Mouse (Mus musculus) Muller cell, postnatal 12 days (primary cell): Measurements from ENCODE around the gene Gm42420.

ENCODE experiments used
- DNase-seq: peaks from one replicate; pipeline ENCODE4 v3.0.0-alpha.2; 2015; ENCODE audit errors: inconsistent ontology term

Gm42420 gene

GRCm38 (mm10) chr6:39585517-39585916 lies at the start of gene Gm42420:
Gm42420 (plus strand) TSS chr6:39585753.
- no peak for DNase-seq

GRCm38 (mm10) chr6:39536621-39537020 lies 48.9 kb upstream of the Gm42420 start:
- DNase-seq: no peak

GRCm38 (mm10) chr6:39537276-39537675 lies 48.3 kb upstream of the Gm42420 start:
- DNase-seq: no peak

- no peak for DNase-seq
Measured at GRCm38 (mm10) chr6:39538227-39538626, 47.3 kb upstream of the Gm42420 start.

- DNase-seq: peak; percentile 67
Measured at GRCm38 (mm10) chr6:39539679-39540155, 45.8 kb upstream of the Gm42420 start.

GRCm38 (mm10) chr6:39540563-39540962 lies 45.0 kb upstream of the Gm42420 start:
- no peak for DNase-seq

- peak; percentile 96 for DNase-seq
Measured at GRCm38 (mm10) chr6:39542631-39543597, 42.6 kb upstream of the Gm42420 start.

- DNase-seq: no peak
Measured at GRCm38 (mm10) chr6:39543769-39544420, 41.7 kb upstream of the Gm42420 start.

- no peak for DNase-seq
Measured at GRCm38 (mm10) chr6:39545474-39545873, 40.1 kb upstream of the Gm42420 start.

GRCm38 (mm10) chr6:39548030-39548429 lies 37.5 kb upstream of the Gm42420 start:
- DNase-seq: peak; percentile 48

- peak; percentile 93 for DNase-seq
Measured at GRCm38 (mm10) chr6:39551981-39552636, 33.4 kb upstream of the Gm42420 start.

- DNase-seq: peak; percentile 50
Measured at GRCm38 (mm10) chr6:39554888-39555647, 30.5 kb upstream of the Gm42420 start.

- DNase-seq: peak; percentile 50
Measured at GRCm38 (mm10) chr6:39555648-39555945, 30.0 kb upstream of the Gm42420 start.

- peak; percentile 62 for DNase-seq
Measured at GRCm38 (mm10) chr6:39556900-39557659, 28.5 kb upstream of the Gm42420 start.

GRCm38 (mm10) chr6:39557723-39558261 lies 27.8 kb upstream of the Gm42420 start, which contains the start of gene Dennd2a:
Dennd2a (minus strand) TSS chr6:39557867.
- peak; percentile 93 for DNase-seq

- peak; percentile 48 for DNase-seq
Measured at GRCm38 (mm10) chr6:39559276-39559939, 26.1 kb upstream of the Gm42420 start.

- peak; percentile 87 for DNase-seq
Measured at GRCm38 (mm10) chr6:39562166-39563015, 23.2 kb upstream of the Gm42420 start.

GRCm38 (mm10) chr6:39567528-39567927 lies 18.0 kb upstream of the Gm42420 start:
- peak; percentile 49 for DNase-seq

GRCm38 (mm10) chr6:39570426-39570825 lies 15.1 kb upstream of the Gm42420 start:
- DNase-seq: no peak
